Mouse (Mus musculus) liver, embryonic 12.5 days (tissue): ENCODE data around the gene Stra6. TPM values are rescaled to one million over a fixed set of nuclear protein-coding genes. Genes with fewer than 3 reads are reported as not detected.

Source experiments
- ATAC-seq: fragments of 200-750 bp; cut with Nextera tagmentation; 2 replicates; pipeline ENCODE4 v1.8.0; 2017; ENCODE audit warnings: moderate number of reproducible peaks, mild to moderate bottlenecking, moderate library complexity
- H3K27ac ChIP-seq: fragments of 300-500 bp; sonication (generic); 2 replicates; pipeline ENCODE4 v1.5.1; 2016; ENCODE audit warnings: mild to moderate bottlenecking
- H3K27me3 ChIP-seq: fragments of 300-500 bp; sonication (generic); replicated peaks from 2 replicates; pipeline ENCODE4 v1.6.1; 2016; ENCODE audit warnings: mild to moderate bottlenecking, moderate library complexity
- H3K36me3 ChIP-seq: fragments of 300-500 bp; sonication (generic); 2 replicates; pipeline ENCODE4 v1.6.1; 2016; ENCODE audit warnings: mild to moderate bottlenecking, moderate library complexity
- H3K4me1 ChIP-seq: fragments of 300-500 bp; sonication (generic); 2 replicates; pipeline ENCODE4 v1.6.1; 2016
- H3K4me2 ChIP-seq: fragments of 300-500 bp; sonication (generic); 2 replicates; pipeline ENCODE4 v1.6.1; 2016; ENCODE audit warnings: mild to moderate bottlenecking, moderate library complexity
- H3K4me3 ChIP-seq: fragments of 300-500 bp; sonication (generic); 2 replicates; pipeline ENCODE4 v1.5.1; 2016; ENCODE audit warnings: mild to moderate bottlenecking, moderate library complexity
- H3K9ac ChIP-seq: fragments of 300-500 bp; sonication (generic); 2 replicates; pipeline ENCODE4 v1.6.1; 2016; ENCODE audit warnings: mild to moderate bottlenecking, moderate library complexity
- H3K9me3 ChIP-seq: fragments of 300-500 bp; sonication (generic); replicated peaks from 2 replicates; pipeline ENCODE4 v1.6.1; 2016; ENCODE audit warnings: mild to moderate bottlenecking, moderate library complexity
- whole genome bisulfite sequencing: fragments of 180-500 bp; shearing (Covaris S2); methylation state at CpG from one replicate; pipeline ENCODE4 v1.1.7; 2016; ENCODE audit not compliant: insufficient replicate concordance; 5-methylcytosine and 5-hydroxymethylcytosine counted together
- polyA plus RNA-seq: library from polyadenylated mRNA; unstranded; fragments of >200 nt; fragmentation: Nextera tagmentation; extraction: Ambion mirVana; gene quantifications from 2 replicates; pipeline ENCODE4 v1.2.1, GENCODE M21; 2016

Stra6 gene
- polyA plus RNA-seq, 1 experiment from 2014 or later = 0.60 TPM

GRCm38 (mm10) chr9:58125811-58126210 is 62.2 kb downstream of the Stra6 start:
- Histone ChIP-seq H3K27me3 (peaks cover 54% of the 10 kb centered on the region), H3K4me1 (no peaks in the 10 kb centered on the region), H3K4me2 (no peak overlapping the region), H3K36me3 (no peaks in the 10 kb centered on the region), H3K9me3 (no peaks in the 10 kb centered on the region), H3K4me3 (no peak overlapping the region), H3K9ac (no peak overlapping the region), H3K27ac (no peak overlapping the region)
- 36% methylated on average over 4 of the region's 4 CpGs for WGBS
- ATAC-seq = no peak

DNA sequence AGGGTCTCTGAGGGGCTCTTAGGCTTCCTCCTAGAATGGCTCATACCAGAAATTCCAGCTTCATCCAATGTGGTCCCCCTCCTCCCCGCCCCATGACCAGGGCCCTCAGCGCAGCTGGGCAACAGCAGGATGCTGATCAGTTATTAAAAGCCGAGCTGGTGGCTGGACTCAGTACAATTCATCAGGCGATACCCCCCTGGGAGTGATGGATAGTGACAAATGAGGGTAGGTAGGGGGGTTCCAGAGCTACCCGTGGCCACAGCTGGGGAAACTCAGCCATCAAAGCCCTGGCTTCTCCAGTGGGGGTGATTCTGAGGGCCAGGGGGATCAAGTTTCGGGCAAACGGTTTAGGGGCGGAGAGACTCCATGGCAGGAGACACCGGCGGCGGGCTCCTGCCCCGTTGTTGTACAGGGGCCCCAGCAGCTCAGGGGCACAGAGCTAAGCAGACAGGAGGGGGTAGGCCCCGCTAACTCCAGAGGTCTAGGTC is 65.4 kb downstream of the Stra6 start:
- Histone ChIP-seq H3K27ac (no peak overlapping the region), H3K9me3 (no peaks in the 10 kb centered on the region), H3K9ac (no peak overlapping the region), H3K4me1 (no peaks in the 10 kb centered on the region), H3K36me3 (no peaks in the 10 kb centered on the region), H3K4me3 (no peak overlapping the region), H3K27me3 (peaks cover 72% of the 10 kb centered on the region), H3K4me2 (no peak overlapping the region)
- 16% methylated on average over 13 of the region's 13 CpGs for WGBS
- no peak for ATAC-seq

DNA sequence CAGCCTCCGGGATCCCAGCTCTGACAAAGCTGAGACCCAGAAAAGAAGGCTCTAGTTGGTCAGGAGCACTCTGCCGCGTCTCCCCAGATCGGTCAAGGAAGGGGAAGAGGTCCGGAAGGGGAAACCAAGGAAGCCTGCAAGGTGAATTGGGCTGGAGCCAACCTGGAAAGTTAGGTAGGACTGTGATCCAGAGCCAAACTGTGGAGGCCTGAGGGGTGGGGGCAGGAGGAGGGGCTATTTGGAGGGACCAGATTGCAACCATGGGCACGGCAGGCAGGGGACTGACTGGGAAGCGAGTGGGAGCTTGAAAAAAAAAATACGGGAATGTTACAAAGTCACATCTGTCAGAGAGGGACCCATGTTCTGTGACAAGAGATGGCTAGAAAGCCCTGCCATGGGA is 65.9 kb downstream of the Stra6 start:
- no peak for ATAC-seq
- Histone ChIP-seq H3K36me3 (no peaks in the 10 kb centered on the region), H3K4me1 (no peaks in the 10 kb centered on the region), H3K27ac (no peak overlapping the region), H3K4me3 (no peak overlapping the region), H3K4me2 (no peak overlapping the region), H3K9me3 (no peaks in the 10 kb centered on the region), H3K27me3 (peaks cover 75% of the 10 kb centered on the region), H3K9ac (no peak overlapping the region)
- WGBS = 14% methylated on average over 8 of the region's 8 CpGs

- H3K9ac ChIP-seq = no peak overlapping the region
- WGBS = 25% methylated on average over 3 of the region's 3 CpGs
Observed at GRCm38 (mm10) chr9:58130909-58131308, 67.3 kb downstream of the Stra6 start.

GRCm38 (mm10) chr9:58131735-58132134 is 68.1 kb downstream of the Stra6 start:
- H3K9ac ChIP-seq = no peak overlapping the region
- no peak for ATAC-seq
- H3K27me3 ChIP-seq = peaks cover 97% of the 10 kb centered on the region

More at GRCm38 (mm10) chr9:58130909-58131308, 67.3 kb downstream of the Stra6 start:
- no peak for ATAC-seq
- no peak overlapping the region for H3K4me2 ChIP-seq
- H3K36me3 ChIP-seq = no peaks in the 10 kb centered on the region
- peaks cover 89% of the 10 kb centered on the region for H3K27me3 ChIP-seq
- H3K27ac ChIP-seq = no peak overlapping the region
- no peaks in the 10 kb centered on the region for H3K4me1 ChIP-seq
- no peaks in the 10 kb centered on the region for H3K9me3 ChIP-seq
- H3K4me3 ChIP-seq = no peak overlapping the region

GRCm38 (mm10) chr9:58133893-58134884 is 70.6 kb downstream of the Stra6 start:
- Histone ChIP-seq H3K4me1 (no peaks in the 10 kb centered on the region), H3K9me3 (no peaks in the 10 kb centered on the region), H3K4me3 (no peak overlapping the region), H3K36me3 (no peaks in the 10 kb centered on the region), H3K27me3 (peaks cover 98% of the 10 kb centered on the region), H3K9ac (no peak overlapping the region), H3K4me2 (no peak overlapping the region), H3K27ac (no peak overlapping the region)
- WGBS = 10% methylated on average over 16 of the region's 17 CpGs
- no peak for ATAC-seq

More at GRCm38 (mm10) chr9:58131735-58132134, 68.1 kb downstream of the Stra6 start:
- H3K36me3 ChIP-seq = no peaks in the 10 kb centered on the region
- H3K27ac ChIP-seq = no peak overlapping the region
- 42% methylated on average over 7 of the region's 7 CpGs for WGBS
- no peaks in the 10 kb centered on the region for H3K9me3 ChIP-seq
- H3K4me1 ChIP-seq = no peaks in the 10 kb centered on the region
- no peak overlapping the region for H3K4me2 ChIP-seq
- H3K4me3 ChIP-seq = no peak overlapping the region

DNA sequence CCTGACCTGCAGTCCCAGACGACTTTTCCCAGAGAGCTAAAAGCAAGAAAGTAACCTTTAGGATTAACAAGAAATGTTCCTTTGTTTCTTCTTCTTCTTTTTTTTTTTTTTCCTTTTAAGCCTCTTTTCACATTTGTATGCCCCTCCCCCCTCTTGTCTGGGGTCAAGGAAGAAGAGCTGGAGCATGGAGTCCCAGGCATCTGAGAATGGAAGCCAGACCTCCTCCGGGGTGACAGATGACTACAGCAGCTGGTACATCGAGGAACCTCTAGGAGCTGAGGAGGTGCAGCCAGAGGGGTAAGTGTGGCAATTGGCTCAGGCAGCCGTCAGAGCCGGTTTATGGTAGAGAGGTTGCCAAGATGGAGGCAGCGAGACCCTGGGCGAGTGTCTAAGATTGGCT is 71.3 kb downstream of the Stra6 start:
- no peak overlapping the region for H3K27ac ChIP-seq
- no peak for ATAC-seq
- H3K4me1 ChIP-seq = no peaks in the 10 kb centered on the region
- no peak overlapping the region for H3K9ac ChIP-seq
- H3K4me3 ChIP-seq = no peak overlapping the region
- 22% methylated on average over 7 of the region's 7 CpGs for WGBS
- no peaks in the 10 kb centered on the region for H3K36me3 ChIP-seq
- no peaks in the 10 kb centered on the region for H3K9me3 ChIP-seq
- H3K4me2 ChIP-seq = no peak overlapping the region
- H3K27me3 ChIP-seq = peaks cover 98% of the 10 kb centered on the region

DNA sequence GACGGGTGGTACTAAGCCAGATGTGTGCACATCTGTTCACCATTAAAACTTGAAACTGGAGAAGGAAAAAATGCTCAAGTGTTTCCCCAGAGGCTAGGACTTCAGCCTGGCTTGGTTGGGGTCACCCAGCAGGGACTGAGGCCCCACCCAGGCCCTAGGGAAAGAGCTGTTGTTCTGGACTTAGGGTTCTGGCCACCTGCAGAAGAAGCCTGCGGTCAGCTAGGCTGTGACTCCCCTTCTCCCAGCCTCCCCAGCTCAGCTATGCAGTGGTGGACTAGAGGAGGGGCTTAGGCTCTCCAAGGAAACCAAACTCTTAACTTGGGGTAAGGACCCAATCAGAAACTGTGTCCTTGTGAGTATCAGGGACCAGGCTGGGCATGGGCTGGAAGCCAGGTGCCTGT is 72.3 kb downstream of the Stra6 start:
- Histone ChIP-seq H3K4me3 (no peak overlapping the region), H3K9me3 (no peaks in the 10 kb centered on the region), H3K27me3 (peaks cover 98% of the 10 kb centered on the region), H3K27ac (no peak overlapping the region), H3K4me2 (no peak overlapping the region), H3K9ac (no peak overlapping the region), H3K36me3 (no peaks in the 10 kb centered on the region), H3K4me1 (no peaks in the 10 kb centered on the region)
- 14% methylated on average over 2 of the region's 2 CpGs for WGBS
- ATAC-seq = no peak

DNA sequence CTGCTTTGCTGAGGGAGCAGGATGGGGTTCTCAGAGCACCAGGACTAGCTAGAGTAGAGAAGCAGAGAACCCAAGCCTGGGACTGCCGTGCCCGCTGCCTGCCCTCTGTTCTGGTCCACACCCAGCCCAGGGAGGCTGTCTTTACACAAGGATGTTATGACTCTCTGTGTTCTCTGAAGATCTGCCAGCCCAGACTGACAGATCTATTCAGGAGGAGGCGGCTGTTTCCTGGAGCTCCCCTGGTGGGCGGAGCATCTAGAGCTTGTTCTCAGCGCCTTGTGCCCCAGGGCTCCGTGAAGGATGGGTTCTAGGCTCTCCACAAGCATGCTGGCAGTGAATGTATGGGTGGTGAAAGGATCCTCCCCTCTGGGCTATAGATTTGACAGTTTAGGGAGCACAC is 76.4 kb downstream of the Stra6 start:
- Histone ChIP-seq H3K27me3 (peaks cover 68% of the 10 kb centered on the region), H3K4me1 (no peaks in the 10 kb centered on the region)
- WGBS = 26% methylated on average over 6 of the region's 6 CpGs

GRCm38 (mm10) chr9:58143419-58143818 is 79.8 kb downstream of the Stra6 start:
- Histone ChIP-seq H3K27ac (no peak overlapping the region), H3K9ac (no peak overlapping the region), H3K9me3 (no peaks in the 10 kb centered on the region), H3K4me3 (no peak overlapping the region), H3K27me3 (peaks cover 36% of the 10 kb centered on the region), H3K36me3 (no peaks in the 10 kb centered on the region), H3K4me1 (no peaks in the 10 kb centered on the region), H3K4me2 (no peak overlapping the region)
- no peak for ATAC-seq
- 39% methylated on average over 7 of the region's 7 CpGs for WGBS

More for the DNA sequence above, 76.4 kb downstream of the Stra6 start:
- no peaks in the 10 kb centered on the region for H3K9me3 ChIP-seq
- no peak overlapping the region for H3K4me3 ChIP-seq
- H3K9ac ChIP-seq = no peak overlapping the region
- no peak overlapping the region for H3K27ac ChIP-seq
- no peaks in the 10 kb centered on the region for H3K36me3 ChIP-seq
- ATAC-seq = no peak
- no peak overlapping the region for H3K4me2 ChIP-seq

- Histone ChIP-seq H3K4me3 (no peak overlapping the region), H3K4me1 (no peaks in the 10 kb centered on the region), H3K9ac (no peak overlapping the region), H3K36me3 (no peaks in the 10 kb centered on the region), H3K4me2 (no peak overlapping the region), H3K27me3 (peaks cover 32% of the 10 kb centered on the region), H3K9me3 (no peaks in the 10 kb centered on the region), H3K27ac (no peak overlapping the region)
- WGBS = 50% methylated on average over 1 of the region's 1 CpGs
- no peak for ATAC-seq
Observed at GRCm38 (mm10) chr9:58144664-58145063, 81.1 kb downstream of the Stra6 start.

DNA sequence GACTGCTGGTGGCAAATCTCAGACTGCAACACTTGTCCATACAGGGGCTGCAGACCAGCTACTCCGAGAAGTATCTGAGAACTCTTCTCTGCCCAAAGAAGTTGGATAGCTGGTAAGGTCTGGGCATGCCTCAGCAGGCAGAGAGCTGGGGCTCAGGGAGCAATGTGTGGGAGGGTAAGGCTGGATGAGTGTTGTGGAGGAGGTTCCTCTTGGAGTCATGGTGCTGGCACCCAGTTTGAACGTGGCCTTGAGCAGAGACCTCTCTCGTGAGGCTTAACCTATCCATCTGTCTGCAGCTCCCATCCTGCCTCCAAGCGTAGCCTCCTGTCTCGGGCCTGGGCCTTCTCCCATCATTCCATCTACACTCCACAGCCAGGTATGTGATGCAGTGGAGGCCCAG is 81.8 kb downstream of the Stra6 start:
- 35% methylated on average over 5 of the region's 5 CpGs for WGBS
- Histone ChIP-seq H3K4me3 (no peak overlapping the region), H3K27me3 (peaks cover 24% of the 10 kb centered on the region; the same call in 1 of the 2 replicates), H3K4me2 (no peak overlapping the region), H3K36me3 (no peaks in the 10 kb centered on the region), H3K4me1 (no peaks in the 10 kb centered on the region), H3K9ac (no peak overlapping the region), H3K27ac (no peak overlapping the region), H3K9me3 (no peaks in the 10 kb centered on the region)
- ATAC-seq = no peak
